Mouse (Mus musculus) embryonic fibroblast, embryonic 13.5 days (primary cell): ENCODE measurements around the gene Dync1li1.

Experiments
- CTCF ChIP-seq: IDR thresholded peaks from 2 replicates; pipeline ENCODE4 v1.5.1; 2011; ENCODE audit warnings: mild to moderate bottlenecking, control low read depth, low read length, moderate library complexity, borderline replicate concordance; ENCODE audit not compliant: insufficient read depth
- POLR2A ChIP-seq: IDR thresholded peaks from 2 replicates; pipeline ENCODE4 v1.6.1; 2011; ENCODE audit warnings: low read depth, mild to moderate bottlenecking, control low read depth, low read length, moderate library complexity

GRCm38 (mm10) chr9:114688252-114688952 lies at the start of gene Dync1li1:
- peak; percentile 93 for TF ChIP-seq POLR2A
- no peak for TF ChIP-seq CTCF
